Mouse (Mus musculus): ENCODE data around the gene Ntn5.
"Not testable (repeated sequence)": the region's sequence is repeated elsewhere in the genome, so short reads cannot be mapped to it uniquely, and the experiment has no call there.

Gene Ntn5

DNA sequence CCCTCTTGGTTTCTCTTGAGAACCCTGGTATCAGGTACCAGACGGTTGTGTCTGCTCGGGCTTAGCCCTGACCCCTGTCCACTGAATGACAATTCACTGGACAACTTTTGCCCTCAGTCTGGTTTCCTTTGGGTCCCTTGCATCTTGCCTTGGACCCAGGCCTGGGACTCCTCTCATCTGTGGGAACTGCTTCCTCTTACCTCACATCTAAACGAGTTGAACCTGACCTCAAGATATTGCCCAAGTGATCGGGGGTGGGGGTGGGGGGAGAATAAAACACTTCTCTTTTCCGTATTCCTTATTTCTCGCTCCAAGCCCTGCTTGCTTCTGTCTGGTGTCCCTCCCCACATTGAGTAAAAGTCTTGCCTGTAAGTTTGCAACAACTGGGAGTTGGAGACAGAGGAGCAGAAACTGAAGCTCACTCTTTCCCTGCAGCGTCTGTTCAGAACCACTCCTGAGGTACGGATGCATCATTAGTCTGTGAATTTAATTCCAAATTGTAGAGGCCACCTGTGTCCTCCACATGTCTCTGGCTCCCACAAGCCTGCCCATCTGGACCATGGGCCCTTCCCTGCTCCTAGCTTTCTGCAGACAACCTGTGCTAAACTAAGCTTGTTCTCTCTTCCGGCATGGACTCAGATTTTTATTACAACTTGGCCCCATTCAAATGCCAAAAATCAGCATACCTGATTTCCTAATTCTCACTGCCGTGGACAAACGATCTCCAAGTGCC lies 22.9 kb upstream of the Ntn5 start:
- DNase-seq, result no peak

DNA sequence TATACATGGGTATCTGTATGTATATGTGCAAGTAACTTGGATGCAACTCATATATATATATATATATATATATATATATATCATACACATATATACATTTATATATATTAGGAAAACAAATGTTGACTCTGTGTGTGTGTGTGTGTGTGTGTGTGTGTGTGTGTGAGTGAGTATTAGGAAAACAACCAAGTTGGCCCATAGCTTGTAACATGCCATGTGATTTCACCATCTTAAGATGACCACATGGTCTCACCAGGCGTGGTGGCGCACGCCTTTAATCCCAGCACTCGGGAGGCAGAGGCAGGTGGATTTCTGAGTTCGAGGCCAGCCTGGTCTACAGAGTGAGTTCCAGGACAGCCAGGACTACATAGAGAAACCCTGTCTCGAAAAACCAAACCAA lies 22.1 kb upstream of the Ntn5 start:
- not testable (repeated sequence) for DNase-seq

DNA sequence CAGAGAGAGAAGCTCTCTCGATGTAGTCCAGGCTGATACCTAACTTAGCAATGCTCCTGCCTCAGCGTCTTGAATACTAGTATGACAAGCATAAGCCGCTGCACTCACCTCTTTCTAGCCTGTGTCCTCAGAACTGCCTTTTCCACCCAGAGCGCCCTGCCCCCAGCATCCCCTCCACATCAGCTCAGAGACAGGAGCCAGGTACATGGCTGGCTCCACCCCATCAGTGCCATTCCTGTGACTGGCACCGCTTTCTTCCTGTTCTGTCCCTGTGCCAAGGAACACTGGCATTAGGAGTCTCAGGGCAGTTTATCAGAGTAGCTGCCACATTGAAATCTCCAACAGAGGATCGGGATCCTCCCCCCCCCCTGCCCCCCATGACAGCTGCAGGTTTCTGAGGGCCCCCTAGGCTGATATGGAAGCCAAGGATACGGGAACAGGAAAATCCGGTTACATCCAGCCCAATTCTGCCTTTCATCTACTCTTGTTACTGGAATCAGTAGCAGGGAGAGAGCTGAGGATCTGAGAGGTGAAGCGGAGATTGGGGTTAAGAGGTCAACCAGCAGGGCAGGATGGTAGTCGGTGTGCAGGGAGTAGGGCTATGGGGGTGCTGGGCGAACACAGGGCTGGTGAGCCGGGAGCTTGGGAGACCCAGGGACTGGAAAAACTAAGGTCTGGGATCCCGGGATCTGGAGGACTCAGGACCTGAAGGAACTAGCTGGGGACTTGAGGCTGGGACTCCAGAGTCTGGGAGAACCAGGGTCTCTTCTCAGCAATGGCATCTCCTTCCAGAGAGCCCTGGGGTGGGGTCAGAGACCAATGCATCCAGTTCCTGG lies 18.3 kb upstream of the Ntn5 start:
- no peak for DNase-seq

DNA sequence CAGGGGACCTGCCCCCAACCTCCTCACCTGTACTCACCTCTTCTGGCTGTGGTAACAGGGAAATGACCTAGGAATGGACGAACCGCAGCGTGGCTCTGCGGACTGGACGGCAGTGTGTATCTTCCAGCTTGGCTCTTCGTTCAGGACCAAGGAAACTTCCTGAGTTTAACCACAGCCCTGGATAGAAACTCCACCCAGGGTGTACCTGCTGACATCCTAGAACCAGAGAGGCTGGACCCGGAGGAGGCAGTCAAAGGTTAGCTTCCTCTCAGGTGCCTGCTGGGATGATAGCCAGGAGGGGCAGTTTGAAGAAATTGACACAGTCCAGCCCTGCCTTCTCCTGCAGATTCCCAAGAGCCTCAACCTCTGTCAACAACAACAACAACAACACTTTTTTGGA lies 17.7 kb upstream of the Ntn5 start, which contains the start of gene Fut2:
Gene Fut2, minus strand, starts transcription at position 234 of the 400 bp plus-strand sequence.
- no peak for DNase-seq

DNA sequence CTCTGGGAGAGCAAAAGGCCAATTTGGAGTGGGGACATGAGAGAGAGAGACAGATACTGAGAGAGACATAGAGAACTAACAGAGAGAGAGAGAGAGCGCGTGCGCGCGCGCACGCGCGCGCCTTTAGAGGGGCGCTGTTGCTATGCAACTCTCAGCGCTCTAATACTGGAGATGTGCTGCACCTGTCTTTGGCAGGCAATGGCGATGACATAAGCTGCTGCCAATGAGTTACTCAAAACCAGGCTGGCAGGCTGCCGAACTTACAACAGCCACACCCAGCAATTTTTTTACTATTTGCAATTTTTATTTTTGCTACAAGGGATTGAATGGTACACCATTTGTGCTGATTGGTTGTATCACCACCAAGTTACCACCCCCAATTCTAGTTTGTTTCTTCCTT lies 16.1 kb upstream of the Ntn5 start:
- no peak for DNase-seq

DNA sequence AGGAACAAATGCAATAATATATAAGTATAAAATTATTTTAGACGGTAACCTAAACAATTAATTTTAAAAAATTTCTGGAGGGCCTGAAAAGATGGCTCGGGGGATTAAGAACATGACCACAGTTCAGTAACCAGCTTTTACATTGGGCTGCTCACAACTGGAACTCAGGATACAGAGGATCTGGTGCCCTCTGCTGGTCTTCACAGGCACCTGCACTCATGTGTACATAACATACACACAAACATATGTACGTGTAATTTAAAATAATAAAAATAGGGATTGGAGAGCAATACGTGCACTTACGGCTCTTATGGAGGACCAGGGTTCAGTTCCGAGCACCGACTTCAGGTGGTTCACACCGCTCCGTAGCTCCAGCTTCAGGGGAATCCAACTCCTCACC lies 14.9 kb upstream of the Ntn5 start:
- no peak for DNase-seq

DNA sequence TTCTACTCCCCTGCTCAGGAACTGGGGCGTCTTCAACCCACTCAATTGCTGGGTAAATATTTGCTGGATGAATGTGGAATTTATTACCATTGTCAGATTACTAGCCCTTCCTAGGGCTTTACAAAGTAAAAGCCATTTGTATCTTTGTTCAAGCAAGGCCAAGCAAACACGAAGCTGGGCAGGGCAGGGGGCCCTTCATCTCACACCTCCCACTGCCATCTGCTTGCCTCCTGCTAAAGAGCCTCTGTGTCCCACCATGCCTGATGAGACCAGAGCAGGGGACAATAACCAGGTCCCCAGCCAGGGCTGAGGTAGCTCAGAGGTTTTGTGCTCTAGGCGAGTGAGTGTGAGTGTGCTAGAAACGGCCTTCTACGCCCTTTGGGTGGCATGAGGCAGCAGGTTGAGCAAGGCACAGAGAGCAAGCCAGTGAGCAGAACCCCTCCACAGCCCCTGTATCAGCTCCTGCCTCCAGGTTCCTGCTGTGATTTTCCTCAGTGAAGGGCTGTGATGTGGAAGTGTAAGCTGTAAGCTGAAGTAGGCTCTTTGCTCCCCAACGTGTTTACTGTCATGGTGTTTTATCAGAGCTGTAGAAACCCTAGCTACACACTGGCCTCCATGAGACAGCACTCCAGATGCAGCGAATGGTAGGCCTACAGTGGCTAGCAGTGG lies 6.1 kb upstream of the Ntn5 start:
- DNase-seq, result no peak

DNA sequence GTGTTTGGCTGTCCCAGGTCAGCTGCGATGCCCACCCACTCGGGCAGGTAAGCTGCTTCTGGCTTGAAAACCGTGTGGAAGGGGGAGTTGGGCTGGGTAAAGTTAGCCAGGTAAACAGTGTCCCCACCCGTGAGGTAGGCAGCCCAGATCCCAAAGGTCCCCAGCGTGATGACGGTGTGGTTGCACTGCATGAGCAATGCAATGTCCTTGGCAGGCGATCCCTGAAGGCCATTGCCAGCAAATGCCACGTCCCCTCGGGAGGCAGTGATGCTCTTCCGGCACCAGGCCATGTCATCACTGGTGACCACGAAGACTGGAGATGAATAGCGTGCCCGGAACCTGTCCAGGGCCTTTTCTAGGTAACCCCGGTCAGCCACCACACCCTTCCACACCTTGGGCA lies 5.3 kb upstream of the Ntn5 start:
- DNase-seq, result no peak

DNA sequence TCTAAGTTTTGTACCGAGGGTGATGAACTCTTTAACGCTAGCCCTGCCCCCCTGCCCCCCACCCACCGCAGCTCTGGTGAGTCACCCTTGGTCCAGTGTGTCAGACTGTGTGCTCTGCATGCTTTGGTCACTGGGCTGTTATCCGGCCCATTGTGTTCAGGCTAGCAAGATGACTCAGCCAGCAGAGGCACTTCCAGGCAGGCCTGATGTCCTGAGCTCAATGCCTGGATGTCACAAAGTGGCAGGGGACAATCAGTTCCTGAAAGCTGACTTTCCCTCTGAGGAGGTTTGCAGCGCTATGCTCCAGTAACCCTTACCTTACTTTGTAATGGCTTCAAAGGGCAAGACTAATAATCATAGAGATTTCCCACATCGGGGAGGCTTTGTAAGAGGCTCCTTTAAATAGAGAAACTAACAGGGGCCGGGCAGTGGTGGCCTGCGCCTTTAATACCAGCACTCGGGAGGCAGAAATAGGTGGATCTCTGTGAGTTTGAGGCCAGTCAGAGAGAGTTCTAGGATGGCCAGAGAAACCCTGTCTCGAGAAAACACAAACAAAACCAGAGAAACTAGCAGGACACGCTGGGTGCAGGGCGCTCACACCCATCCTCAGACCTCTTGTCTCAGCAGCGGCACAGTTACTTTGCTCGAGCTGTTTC lies 3.7 kb upstream of the Ntn5 start:
- DNase-seq, result peak; percentile 62

DNA sequence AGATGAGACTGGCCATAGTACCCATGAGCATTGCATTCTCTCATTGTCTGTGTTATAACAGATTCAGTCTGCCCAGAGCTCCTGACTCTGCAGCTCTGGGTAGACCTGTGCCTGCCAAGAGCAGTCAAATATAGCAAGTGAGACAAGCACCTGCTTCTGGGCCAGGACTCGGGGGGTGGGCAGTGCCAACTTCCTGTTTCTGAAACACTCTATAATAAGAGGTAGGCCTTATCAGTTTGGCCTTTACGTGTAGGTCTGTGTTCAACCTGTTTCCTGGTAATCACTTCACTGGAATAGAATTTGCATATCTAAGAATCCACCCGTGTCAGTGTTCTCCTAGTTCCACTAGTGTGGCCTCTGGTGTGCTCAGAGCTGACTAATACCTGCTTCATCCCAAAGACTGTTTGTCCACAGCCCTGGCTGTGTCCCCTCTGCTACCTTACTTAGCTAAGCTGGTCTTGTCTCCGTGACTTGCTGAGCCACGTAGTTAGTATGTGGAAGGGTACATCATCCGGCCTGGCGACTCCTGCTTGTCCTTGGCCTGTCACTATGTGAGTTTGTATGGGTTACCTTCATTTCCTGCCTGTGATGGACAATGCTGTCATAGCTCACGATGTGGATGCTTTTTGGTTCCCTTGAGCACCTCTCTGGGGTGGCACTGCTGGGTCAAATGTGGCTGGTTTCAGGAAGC lies 2.6 kb upstream of the Ntn5 start:
- no peak for DNase-seq

DNA sequence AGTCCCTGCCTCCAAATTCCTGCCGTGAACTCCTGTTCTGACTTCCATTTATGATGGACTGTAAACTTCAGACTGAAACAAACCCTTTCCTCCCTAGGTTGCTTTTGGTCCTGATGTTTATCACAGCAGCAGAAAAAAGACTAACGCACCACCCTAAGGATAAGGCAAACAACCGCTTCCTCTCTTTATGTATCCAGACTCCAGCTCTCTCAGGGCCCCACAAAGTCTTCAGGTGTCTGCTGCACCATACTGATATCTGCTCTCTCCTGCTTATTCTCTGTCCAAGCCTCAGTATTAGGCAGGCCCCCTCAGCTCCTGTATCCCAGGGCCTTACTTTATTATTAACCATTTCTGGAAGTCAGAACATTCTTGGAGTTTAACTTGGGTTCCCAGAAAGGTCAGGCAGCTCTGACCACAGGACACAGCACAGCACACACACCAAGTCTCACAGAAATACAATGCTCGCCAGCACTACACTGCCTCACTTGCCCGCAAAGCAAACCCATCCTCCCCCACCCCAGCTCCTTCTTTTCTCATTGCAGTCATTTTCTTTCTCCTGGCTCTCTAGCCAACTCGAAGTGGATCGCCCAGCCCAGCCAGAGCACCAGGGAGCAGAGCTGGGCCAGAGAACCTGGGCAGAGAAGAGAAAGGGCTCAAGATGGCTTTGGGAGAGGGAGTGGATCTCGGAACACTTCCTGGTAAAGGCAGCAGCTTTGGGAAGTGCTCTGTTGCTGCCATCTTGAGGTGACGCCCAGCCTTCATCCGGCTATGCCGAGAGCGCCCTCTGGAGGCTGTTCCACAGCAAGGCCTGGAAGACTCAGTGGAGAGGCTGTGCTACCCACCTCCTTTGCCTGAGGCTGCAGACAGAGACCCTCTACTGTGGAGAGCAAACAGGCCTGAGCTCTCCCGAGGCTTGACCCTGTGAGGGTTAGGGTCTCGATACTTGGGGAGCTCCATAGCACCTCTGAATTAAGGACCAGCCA lies 1.4 kb upstream of the Ntn5 start:
- peak; percentile 91 for DNase-seq

DNA sequence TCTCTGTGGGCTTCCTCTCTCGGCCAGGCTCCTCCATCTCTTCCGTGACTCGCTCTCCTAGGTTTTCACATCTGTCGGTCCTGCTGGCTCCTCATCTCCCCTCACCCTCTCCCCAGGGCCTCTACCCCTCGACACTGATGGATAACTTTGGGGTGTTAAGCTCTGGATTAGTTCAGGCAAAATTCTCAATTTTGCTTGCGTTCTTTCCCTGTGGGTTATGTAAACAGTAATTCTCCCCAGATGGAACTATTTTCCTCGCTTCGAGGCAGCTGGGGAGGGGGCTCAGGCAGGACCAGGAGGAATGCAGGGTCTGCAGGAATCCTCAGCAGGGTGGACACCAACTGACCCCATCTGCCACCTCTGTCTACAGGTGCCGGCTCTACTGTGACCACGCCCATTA lies 2.0 kb downstream of the Ntn5 start:
- DNase-seq, result no peak

DNA sequence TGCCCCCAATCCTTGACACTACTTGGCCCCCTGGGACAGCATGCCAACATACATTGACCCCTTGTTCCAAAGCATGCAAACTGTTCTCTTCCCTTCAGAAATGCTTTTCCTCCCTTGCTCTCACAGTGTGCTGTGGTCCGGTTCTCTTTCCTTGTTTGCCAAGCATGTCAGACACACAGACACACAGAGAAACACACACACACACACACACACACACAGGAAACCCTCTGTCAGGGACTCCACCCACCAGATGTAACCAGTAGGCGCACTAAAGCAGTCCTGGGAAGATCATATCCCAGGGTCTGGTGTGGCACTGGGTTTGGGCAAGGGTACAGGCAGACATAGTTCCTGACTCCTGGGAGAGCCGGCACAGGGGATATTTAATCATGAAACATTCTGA lies 3.0 kb downstream of the Ntn5 start:
- no peak for DNase-seq

DNA sequence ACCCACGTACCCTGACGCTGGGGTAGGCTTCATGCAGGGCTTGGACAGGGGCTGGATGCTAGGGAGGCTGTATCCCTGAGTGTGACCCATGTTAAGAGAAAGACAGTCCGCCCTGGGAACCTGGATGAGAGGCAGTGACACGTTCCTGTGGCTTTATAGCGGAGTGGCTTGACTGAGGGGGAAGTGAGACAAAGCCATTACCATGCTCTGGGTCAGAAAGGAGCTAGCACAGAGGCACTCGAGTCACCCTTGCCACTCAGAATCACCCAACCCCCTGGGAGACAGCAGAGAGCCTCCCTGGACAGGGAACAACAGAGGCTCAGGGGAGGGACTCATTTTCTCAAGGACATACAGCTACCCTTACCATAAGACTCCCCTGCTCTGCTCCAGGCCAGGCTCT lies 5.3 kb downstream of the Ntn5 start:
- DNase-seq, result no peak

DNA sequence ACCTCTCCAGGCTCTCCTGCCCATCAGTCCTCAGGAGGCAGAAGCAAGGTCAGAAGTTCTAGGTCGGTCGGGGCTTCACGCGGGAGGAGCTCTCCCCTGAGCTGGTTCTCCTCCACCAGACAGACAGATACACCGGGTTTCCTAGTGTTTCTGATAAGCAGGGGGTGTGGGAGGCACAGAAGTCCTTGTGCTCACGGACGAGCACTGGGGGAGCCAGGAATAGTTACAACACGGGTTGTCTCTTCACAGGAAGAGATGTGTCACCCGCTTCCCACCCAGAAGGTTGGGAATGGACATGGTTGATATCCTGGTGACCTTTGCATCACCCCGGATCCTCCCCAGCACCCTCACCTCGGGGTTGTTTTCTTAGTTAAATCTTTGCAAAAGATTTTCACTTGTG lies 6.0 kb downstream of the Ntn5 start:
- DNase-seq, result no peak

DNA sequence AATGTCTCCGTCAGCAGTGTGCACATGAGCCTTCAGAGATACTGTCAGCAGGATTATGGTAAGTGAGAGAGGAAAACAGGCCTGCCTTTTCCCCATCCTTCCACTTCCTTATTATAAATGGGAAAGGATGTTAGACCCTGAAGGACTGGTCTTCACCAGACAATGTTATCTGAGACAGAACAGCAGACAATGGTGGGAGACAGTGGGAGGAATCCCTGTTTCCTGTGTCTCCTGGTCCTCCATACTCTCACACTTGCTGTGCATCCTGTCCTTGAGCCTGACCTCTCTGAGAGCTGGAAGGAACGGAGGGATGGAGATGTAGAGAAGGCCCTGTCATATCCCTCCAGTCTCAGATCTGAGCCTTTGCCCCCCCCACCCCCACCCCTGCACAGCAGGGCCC lies 8.5 kb downstream of the Ntn5 start:
- no peak for DNase-seq

DNA sequence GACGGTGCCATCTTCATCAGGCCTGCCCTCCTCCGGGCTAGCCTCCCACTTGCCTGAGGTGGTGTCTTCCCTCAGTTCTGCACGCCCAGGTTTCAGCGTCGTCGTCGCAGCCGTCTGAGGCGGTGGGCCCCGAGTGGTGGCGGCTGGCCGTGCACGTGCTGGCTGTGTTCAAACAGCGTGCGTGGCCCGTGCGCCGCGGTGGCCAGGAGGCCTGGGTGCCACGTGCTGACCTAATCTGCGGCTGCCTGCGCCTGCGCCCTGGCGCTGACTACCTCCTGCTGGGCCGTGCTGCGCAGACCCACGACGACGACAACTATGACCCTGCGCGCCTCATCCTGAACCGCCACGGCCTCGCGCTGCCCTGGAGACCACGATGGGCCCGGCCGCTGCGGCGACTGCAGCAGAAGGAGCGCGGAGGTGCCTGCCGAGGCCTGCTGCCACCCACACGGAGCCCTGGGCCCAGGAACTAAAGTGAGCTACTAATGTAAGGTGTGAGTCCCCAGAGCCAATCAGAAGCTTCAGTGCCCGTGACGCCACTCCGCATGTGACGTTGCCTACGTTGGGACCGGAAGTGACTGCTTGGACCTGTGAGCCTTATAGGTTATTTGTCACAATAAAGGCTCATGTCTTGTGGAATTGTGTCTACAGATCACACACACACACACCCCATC lies 10.2 kb downstream of the Ntn5 start, which contains the start of gene Sec1:
Gene Sec1, minus strand, starts transcription at position 482 of the 671 bp plus-strand sequence.
- no peak for DNase-seq

DNA sequence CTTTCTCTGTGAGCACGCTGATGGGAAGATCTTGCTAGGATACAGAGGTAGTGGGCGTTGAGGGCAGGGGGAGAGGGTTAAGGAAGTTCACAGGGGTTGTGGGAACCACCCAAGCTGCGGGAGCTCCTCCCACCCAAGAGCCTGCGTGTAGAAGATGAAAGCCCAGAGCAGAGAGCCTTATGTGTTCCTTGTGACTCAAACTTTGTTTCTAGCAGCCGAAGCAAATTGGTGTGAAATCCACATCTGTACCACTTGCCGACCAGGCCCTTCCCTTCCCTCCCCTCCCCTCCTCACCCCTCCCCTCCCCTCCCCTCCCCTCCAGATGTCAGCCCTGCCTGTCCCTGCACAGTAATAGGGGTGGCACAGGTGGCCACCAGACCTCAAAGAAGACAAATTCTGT lies 11.3 kb downstream of the Ntn5 start:
- no peak for DNase-seq

DNA sequence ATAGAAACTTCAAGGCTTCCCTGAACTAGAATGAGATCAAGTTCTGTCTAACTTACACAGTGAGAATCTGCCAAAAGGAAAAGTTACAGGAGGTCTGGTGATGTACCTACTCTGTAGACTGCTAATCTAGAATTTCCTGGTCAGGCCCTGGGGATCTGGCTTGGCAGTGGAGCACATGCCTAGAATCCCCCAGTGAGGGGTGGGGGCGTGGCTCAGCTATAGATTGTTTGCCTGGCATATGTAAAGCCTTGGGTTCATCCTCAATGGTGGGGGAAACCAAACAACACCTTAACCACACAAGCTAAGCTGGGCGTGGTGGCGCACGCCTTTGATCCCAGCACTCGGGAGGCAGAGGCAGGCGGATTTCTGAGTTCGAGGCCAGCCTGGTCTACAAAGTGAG lies 14.1 kb downstream of the Ntn5 start:
- no peak for DNase-seq

DNA sequence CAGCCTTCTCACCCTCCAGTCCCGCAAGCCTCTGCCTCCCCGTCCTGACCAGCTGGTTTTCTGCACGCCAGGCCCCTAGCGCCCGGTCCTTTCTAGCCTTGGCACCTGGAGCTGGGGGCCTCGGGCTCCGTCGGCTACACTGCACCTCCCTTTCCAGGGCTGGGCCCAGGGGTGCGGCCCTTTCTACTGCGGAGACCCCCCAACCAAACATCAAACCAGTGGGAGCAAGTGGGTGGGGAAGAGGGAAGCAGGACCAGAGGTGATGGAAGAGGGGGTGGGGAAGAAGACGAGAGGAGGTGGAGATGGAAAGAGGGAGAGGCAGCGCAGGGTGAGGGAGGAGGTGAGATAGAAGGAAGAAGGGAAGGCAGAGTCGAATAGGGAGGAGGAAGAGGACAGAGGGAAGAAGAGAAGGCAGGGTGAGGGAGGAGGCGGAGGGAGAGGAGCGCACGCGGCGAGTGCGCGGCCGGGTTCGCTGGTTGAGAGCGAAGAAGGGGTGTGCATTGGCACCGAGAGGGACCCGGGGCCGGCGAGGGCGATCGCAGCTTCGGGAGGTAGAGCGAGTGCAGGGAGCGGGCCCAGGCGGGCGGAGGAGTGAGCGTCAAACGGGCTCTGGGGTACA lies 15.8 kb downstream of the Ntn5 start, which contains the start of gene Car11:
Gene Car11, plus strand, starts transcription at position 321 of the 619 bp plus-strand sequence.
- DNase-seq, result no peak
